Mouse (Mus musculus) neutrophil, adult 5-6 weeks (primary cell): ENCODE data around the gene Hdac4. TPM values are rescaled to one million over a fixed set of nuclear protein-coding genes. Genes with fewer than 3 reads are reported as not detected.

Source experiments
- ATAC-seq: fragments of 151-379, 151-347 bp; 2 replicates; pipeline ENCODE4 v1.8.0; 2017; ENCODE audit warnings: mild to moderate bottlenecking, moderate TSS enrichment; ENCODE audit not compliant: insufficient number of reproducible peaks, poor library complexity, low FRiP score, severe bottlenecking; ENCODE audit errors: extremely low read depth
- total RNA-seq: library from RNA; stranded (forward); fragments of 200-1000 nt; gene quantifications from 2 replicates; pipeline ENCODE4 v1.2.3, GENCODE M21; 2017

Gene Hdac4
- total RNA-seq, 1 experiment from 2014 or later = 55.2 TPM

DNA sequence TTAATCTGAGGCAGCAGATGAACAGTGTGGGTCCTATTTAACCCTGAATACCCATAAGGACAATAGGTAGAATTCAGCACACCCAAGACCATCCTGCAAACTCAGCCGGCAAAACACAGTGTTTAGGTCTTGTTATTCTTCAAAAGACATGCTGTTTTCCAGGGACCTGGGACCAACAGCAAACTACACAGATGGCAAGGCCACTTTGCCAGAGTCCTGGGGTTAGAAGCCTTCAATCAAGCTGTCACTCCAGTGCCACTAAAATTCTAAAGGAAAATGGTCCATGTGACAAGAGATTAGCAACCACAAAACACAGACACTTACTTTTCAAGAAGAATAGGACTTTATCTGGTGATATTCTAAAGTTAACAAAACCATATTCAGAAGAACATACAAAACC lies 86.3 kb downstream of the Hdac4 start:
- no peak for ATAC-seq

DNA sequence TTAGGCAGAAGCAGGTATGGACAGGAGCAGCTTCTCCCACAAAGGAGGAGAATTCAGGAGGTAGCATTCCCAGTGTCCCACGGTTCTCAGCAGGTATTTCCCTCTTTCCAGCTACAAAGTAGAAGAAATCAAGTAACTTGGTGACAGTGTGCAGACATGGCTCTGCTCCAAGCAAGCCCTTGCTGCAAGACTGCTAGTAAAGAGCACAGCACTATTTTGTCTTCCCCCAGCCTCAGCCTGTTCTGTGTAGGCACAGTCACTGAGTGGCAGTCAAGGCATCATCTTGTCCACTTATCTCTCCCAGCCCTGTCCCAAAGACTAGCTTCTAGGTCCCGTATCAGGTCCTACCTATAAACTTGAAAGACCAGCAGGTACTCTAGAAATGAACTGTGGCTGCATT lies 86.9 kb downstream of the Hdac4 start:
- no peak for ATAC-seq

- no peak for ATAC-seq
These were observed 87.5 kb downstream of the Hdac4 start for GRCm38 (mm10) chr1:92107996-92108395.

GRCm38 (mm10) chr1:92107521-92107920 lies 88.0 kb downstream of the Hdac4 start:
- ATAC-seq = no peak

DNA sequence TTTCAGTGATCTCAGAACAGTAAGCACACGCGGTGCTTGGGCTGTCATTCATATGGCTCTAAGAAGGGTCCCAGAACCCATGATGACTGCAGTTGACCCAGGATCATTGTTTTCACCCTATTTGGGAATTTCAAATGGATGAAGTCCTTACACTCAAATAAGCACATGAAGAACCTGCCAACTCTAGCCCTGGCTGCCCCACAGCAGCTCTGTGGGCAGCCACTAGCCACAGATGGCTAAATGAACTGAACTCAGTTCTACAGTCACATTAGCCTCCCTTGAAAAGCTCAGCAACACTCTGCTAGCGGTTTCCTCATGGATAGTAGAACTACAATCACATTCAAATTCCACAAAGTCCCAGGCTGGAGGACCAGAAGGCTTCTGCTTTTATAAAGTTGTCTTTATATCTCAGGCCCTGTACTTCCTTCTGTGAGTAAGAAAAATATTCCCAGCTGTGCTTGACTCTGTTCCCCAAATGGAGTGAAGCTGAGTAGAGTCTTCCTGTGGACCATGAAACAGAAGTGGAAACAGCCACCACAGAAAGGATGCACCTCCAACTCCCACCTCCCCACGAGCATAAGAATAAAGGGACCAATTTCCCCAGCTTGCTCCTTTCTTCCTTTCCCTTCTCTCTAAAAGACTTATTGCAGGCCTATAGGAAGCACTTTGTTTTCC lies 88.9 kb downstream of the Hdac4 start:
- no peak for ATAC-seq

DNA sequence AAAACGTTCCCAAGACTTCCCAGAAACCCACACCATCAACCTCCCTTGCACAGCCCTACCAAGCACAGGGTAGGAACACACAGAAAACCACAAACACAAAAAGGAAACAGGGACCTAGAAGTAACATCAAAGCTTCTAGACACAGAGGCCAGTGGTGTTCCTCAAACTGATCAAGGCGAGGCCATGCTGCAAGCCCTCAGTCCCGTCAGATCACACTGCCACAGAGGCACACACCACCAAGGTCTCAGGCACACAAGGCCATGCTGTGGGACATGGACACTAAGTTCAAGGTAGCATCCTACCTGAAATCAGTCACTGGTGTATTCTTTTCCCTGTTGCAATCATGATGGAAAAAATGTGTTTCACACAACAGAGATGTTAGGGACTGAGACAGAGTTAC lies 90.8 kb downstream of the Hdac4 start:
- no peak for ATAC-seq

DNA sequence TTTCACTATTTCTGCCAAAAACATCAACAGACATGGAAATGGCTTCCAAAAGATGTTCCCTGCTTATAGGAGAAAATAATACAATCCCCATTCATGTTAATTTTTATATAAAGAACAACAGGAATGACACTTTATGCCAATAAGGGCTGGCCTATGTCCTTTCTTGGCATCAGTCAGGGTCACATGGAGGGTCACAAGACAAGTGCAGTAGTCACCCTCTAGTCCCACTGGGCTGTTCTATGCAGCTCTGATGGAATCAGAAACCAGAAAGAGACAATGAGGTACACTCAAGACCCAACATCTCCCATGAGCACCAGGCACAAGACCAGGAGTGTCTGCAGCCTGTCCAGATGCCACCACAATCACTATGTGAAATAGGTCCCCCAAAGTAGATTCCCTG lies 91.5 kb downstream of the Hdac4 start:
- ATAC-seq = no peak

- no peak for ATAC-seq
These were observed 92.1 kb downstream of the Hdac4 start for GRCm38 (mm10) chr1:92103377-92103776.

DNA sequence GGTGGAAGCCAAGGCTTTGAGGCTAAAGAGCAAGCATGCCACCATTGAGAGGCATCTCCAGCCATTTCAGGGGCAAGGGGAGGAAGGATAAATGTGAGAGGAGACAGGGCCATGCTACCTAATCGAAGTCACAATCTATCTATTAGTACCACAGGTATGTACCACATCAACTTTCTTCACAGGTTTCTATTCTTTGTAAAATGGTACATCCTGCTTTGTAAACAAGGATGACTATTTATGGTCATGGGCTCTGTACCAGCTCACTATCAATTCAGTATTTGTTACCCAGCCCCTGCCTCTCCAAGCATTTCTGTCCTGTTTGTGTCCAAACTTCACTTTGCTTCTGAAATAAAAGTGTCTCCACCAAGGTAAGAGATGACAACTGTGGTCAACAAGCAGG lies 92.7 kb downstream of the Hdac4 start:
- no peak for ATAC-seq

GRCm38 (mm10) chr1:92100371-92100891 lies 95.1 kb downstream of the Hdac4 start:
- no peak for ATAC-seq

GRCm38 (mm10) chr1:92099964-92100363 lies 95.5 kb downstream of the Hdac4 start:
- no peak for ATAC-seq

GRCm38 (mm10) chr1:92099502-92099901 lies 96.0 kb downstream of the Hdac4 start:
- no peak for ATAC-seq

DNA sequence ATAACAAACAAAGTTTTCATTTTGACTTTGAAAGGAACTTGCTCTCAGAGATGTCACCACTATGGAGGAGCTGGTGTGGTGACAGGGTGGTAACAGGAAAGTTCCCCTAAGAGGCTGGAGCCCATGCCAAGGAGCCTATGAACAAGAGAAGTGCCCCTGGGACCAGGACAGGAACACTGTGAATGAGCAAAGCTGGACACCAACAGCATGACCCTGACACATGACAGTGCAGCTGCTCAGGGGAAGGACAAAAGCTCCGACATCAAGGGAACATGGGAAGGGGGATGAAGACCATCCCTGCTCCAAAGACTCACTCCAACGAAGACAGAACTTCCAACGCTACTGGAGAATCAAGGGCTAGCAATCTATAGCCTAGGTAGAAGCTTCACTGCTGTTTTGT lies 97.0 kb downstream of the Hdac4 start:
- ATAC-seq = no peak

DNA sequence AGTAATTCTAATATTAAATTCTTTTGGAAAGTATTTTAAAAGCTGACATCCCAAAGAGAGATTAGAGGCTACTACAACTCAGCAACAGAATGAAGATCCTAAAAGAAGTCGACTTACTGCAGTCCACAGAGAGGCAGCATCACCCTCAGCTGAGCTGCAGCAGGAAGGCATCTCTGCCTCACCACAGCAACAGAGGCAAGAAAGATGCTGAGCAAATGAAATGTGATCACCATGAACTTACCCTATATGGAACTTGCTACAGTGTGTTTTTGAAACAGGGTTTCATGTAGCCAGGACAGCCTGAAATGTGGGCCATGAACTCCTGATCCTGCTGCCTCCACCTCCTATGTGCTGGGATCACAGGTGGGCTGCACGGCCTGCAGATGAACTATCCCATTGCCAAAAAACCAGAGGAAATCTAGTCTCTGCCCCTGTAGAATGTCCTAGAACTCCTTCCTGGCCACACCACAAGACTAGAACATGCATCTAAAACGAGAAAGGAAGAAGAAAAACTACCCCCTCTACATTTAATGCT lies 98.4 kb downstream of the Hdac4 start:
- no peak for ATAC-seq

GRCm38 (mm10) chr1:92092286-92092685 lies 103.2 kb downstream of the Hdac4 start:
- ATAC-seq = no peak

DNA sequence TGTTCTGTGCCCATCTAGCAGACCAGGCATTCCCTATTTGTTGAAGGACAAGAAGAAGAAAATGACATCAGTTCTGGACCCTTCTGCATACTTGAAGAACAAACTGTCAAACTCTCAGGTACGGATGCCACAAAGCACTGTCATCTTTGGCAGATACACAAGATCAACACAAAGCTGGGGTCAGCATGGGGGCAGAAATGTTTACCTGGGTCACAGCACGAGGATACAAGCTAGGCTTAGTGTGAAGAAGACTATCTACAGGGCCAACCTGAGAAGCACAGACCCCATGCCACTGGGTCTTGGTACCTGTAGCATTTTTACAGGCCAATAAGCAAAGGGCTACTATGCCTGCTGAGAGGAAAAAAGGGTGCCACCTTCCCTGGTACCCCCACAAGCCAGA lies 107.7 kb downstream of the Hdac4 start:
- ATAC-seq = no peak

- ATAC-seq = no peak
These were observed 108.2 kb downstream of the Hdac4 start for GRCm38 (mm10) chr1:92087343-92087742.

DNA sequence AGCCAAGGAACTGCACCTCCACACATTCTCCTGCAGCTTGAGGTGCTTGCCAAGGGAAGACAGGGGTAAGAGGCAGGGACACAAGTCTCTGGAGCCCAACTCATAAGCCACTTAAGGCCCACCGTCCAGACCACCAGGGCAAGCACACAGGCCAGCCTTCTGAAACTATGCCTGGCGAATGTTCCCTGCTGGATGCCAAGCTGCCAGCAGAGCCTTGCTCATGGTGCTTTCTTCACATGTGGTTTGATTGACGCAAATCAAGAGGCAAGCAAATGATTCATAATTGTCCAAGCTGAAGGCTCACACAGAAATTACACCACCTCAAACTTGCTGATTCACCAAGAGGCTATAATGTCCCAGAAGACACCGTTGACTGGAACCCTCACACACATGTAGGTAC lies 108.7 kb downstream of the Hdac4 start:
- ATAC-seq = no peak

- no peak for ATAC-seq
These were observed 109.2 kb downstream of the Hdac4 start for GRCm38 (mm10) chr1:92086277-92086813.

DNA sequence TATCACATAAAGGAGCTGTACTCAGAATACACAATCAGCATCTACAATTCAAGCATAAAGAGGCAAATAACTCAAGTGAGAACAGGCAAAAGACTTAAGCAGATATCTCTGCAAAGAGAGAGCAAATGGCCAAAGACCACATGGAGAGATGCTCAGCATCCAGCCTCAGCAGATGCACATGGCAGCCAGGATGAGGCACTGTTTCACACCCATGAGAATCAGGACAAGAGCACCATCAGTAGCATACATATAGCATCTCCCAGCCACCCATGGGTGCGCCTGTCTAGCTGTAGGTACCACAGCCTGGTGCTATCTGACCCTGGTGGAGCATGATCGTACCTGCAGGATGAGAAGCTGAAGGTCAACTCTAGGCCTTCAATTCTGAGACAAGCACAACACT lies 110.8 kb downstream of the Hdac4 start:
- ATAC-seq = no peak

- ATAC-seq = no peak
These were observed 111.5 kb downstream of the Hdac4 start for GRCm38 (mm10) chr1:92084004-92084403.
